Mouse (Mus musculus): ENCODE data around the gene Plekha1.

DNA sequence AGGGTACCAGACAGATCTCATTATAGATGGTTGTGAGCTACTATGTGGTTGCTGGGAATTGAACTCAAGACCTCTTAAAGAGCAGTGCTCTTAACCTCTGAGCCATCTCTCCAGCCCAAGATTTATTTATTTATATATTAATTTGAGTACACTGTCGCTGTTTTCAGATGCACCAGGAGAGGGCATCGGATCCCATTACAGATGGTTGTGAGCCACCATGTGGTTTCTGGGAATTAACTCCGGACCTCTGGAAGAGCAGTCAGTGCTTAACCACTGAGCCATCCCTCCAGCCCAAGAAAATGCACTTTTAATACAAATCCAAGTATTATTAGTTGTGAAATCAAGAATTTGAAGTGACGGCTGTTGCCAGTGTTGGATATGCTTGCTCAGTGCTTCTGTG, 32.8 kb downstream of the Plekha1 start:
- TF ChIP-seq CTCF (IDR thresholded peaks at IDR 0.05; ENCODE audit: borderline replicate concordance, insufficient read depth, low read length) = no peak
- no peak for TF ChIP-seq POLR2A (IDR thresholded peaks at IDR 0.05; ENCODE audit: low read depth, low read length)

All from embryonic fibroblast, embryonic 13.5 days (primary cell).